Mouse (Mus musculus) hindbrain, embryonic 16.5 days (tissue): ENCODE measurements around the gene Prpf3. TPM values are rescaled to one million over a fixed set of nuclear protein-coding genes. Genes with fewer than 3 reads are reported as not detected.

ENCODE experiments used
- polyA plus RNA-seq: library from polyadenylated mRNA; unstranded; fragments of >200 nt; fragmentation: Nextera tagmentation; extraction: Ambion mirVana; gene quantifications from 2 replicates; pipeline ENCODE4 v1.2.1, GENCODE M21; 2015

Prpf3 gene
- polyA plus RNA-seq, 1 experiment from 2014 or later: 30.8 TPM

Other genes with a start within 250 kb of the Prpf3 start
- gene Ensa, start 230.9 kb downstream of the Prpf3 start, polyA plus RNA-seq: 109 and 118 TPM in 2 replicates
- gene Mcl1, start 197.1 kb downstream of the Prpf3 start, polyA plus RNA-seq: 20.2 and 39.4 TPM in 2 replicates
- gene Adamtsl4, start 168.0 kb downstream of the Prpf3 start, polyA plus RNA-seq: 1.4 and 2.4 TPM in 2 replicates
- 10.3 and 12.8 TPM in 2 replicates for gene Ecm1, start 116.3 kb downstream of the Prpf3 start, polyA plus RNA-seq
- 50.1 and 50.8 TPM in 2 replicates for gene Tars2, start 95.7 kb downstream of the Prpf3 start, polyA plus RNA-seq
- 17.6 and 18.7 TPM in 2 replicates for gene Rprd2, start 37.0 kb downstream of the Prpf3 start, polyA plus RNA-seq
- 251 and 276 TPM in 2 replicates for gene Mrps21, start 15.6 kb upstream of the Prpf3 start, polyA plus RNA-seq
- gene Ciart, start 26.4 kb upstream of the Prpf3 start, polyA plus RNA-seq: 5.1 and 6.1 TPM in 2 replicates
- 17.2 and 21.4 TPM in 2 replicates for gene BC028528, start 36.1 kb upstream of the Prpf3 start, polyA plus RNA-seq
- gene Aph1a, start 38.1 kb upstream of the Prpf3 start, polyA plus RNA-seq: 30.1 and 31.8 TPM in 2 replicates
- 16.1 and 16.9 TPM in 2 replicates for gene Car14, start 48.8 kb upstream of the Prpf3 start, polyA plus RNA-seq
- 110 and 118 TPM in 2 replicates for gene Anp32e, start 73.4 kb upstream of the Prpf3 start, polyA plus RNA-seq
- gene Plekho1, start 140.1 kb upstream of the Prpf3 start, polyA plus RNA-seq: 27.7 and 41.3 TPM in 2 replicates
- 58.7 and 60.8 TPM in 2 replicates for gene Vps45, start 202.6 kb upstream of the Prpf3 start, polyA plus RNA-seq
- gene Otud7b, start 248.6 kb upstream of the Prpf3 start, polyA plus RNA-seq: 6.5 and 8.7 TPM in 2 replicates